Mouse (Mus musculus): ENCODE data around the gene 1700029I15Rik. TPM values are rescaled to one million over a fixed set of nuclear protein-coding genes. Genes with fewer than 3 reads are reported as not detected.
A peak's percentile ranks its signal among the peaks of the same experiment; 100 is the strongest.

1700029I15Rik gene
- polyA plus RNA-seq, 1 experiment from 2014 or later = 6.8 TPM

DNA sequence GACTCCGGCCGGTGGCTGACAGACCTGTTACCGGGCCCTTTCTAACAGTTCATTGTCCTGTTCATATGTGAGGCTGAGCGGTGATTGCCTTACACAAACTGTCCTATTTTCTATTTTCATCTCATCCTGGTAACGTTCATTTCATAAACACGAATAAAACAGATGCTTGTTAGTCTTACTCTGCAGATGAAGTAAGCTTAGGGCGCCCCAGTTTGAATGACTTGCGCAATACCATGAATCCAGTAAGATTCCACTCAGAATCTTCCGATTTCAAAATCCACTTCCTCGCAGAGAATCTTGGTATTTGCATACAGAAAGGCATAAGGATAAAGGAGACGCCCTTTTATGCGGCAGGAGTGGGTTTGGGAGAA lies 52.0 kb downstream of the 1700029I15Rik start:
- no peaks in the 10 kb centered on the region for H3K36me3 ChIP-seq
- H3K9me3 ChIP-seq = no peaks in the 10 kb centered on the region
- peak overlapping the region; percentile 78 for H3K4me2 ChIP-seq (replicated peaks)
- H3K4me1 ChIP-seq = peaks cover 43% of the 10 kb centered on the region
- H3K27me3 ChIP-seq = no peaks in the 10 kb centered on the region
- H3K27ac ChIP-seq (replicated peaks) = peak overlapping the region; percentile 75
- ATAC-seq (replicated peaks) = no peak
- H3K9ac ChIP-seq (replicated peaks) = peak overlapping the region; percentile 52
- WGBS = 4% methylated on average over 12 of the region's 12 CpGs
- H3K4me3 ChIP-seq = peak overlapping the region; percentile 62

DNA sequence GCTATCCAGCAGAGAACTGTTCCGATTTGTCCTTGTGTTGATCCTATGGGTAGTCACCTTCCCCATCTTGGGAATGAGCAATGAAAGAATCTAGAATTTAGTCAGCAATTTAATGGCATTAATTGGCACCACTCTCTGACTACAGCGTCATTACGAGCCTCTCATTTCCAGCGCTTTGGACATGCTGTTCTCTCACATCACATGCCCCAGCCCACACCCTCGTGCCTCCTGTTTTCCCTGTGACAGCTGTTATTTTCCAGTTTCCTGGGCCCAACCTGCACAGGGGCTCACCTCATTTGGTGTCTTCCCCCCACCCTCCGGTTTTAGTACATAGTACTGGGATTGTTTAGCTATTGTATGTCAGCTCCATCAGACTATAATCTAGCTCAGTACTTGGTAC lies 52.7 kb downstream of the 1700029I15Rik start:
- H3K9ac ChIP-seq (replicated peaks) = no peak overlapping the region
- WGBS = 51% methylated on average over 6 of the region's 6 CpGs
- 0 out of 2 replicates have a peak overlapping the region, but pooled peaks have one; percentile 62 for H3K4me3 ChIP-seq
- no peak for ATAC-seq (replicated peaks)
- peak overlapping the region; percentile 78 for H3K4me2 ChIP-seq (replicated peaks)
- H3K9me3 ChIP-seq = no peaks in the 10 kb centered on the region
- no peaks in the 10 kb centered on the region for H3K27me3 ChIP-seq
- H3K36me3 ChIP-seq = no peaks in the 10 kb centered on the region
- peaks cover 42% of the 10 kb centered on the region for H3K4me1 ChIP-seq
- H3K27ac ChIP-seq (replicated peaks) = no peak overlapping the region

Small RNA genes lying within 50 kb of the gene (microRNA-seq; reads per million reads assigned to microRNA genes)
- gene Mir7000 = 0.66 reads per million

Other genes with a start within 250 kb of the 1700029I15Rik start
- gene Pex16, start 7.9 kb upstream of the 1700029I15Rik start, polyA plus RNA-seq (2015; fragmentation: Nextera tagmentation; extraction: Ambion mirVana) = 36.8 and 41.2 TPM in 2 replicates
- gene Large2, start 7.7 kb upstream of the 1700029I15Rik start, polyA plus RNA-seq (2015; fragmentation: Nextera tagmentation; extraction: Ambion mirVana) = 1.5 and 2.6 TPM in 2 replicates
- gene Mapk8ip1, start 18.7 kb downstream of the 1700029I15Rik start, polyA plus RNA-seq (2015; fragmentation: Nextera tagmentation; extraction: Ambion mirVana) = 119 and 120 TPM in 2 replicates
- 37.0 and 37.2 TPM in 2 replicates for gene Cry2, start 51.5 kb downstream of the 1700029I15Rik start, polyA plus RNA-seq (2015; fragmentation: Nextera tagmentation; extraction: Ambion mirVana)
- 9.7 and 10.9 TPM in 2 replicates for gene Slc35c1, start 78.0 kb downstream of the 1700029I15Rik start, polyA plus RNA-seq (2015; fragmentation: Nextera tagmentation; extraction: Ambion mirVana)
- 25.4 and 27.1 TPM in 2 replicates for gene Chst1, start 217.2 kb downstream of the 1700029I15Rik start, polyA plus RNA-seq (2015; fragmentation: Nextera tagmentation; extraction: Ambion mirVana)